Mouse (Mus musculus): ENCODE measurements at regions not wholly inside any gene's neighbourhood (a gene's known extent, or its start where the extent isn't known, plus 50 kb on each side); places are given as distances from the start of the nearest gene placed in this dataset.

DNA sequence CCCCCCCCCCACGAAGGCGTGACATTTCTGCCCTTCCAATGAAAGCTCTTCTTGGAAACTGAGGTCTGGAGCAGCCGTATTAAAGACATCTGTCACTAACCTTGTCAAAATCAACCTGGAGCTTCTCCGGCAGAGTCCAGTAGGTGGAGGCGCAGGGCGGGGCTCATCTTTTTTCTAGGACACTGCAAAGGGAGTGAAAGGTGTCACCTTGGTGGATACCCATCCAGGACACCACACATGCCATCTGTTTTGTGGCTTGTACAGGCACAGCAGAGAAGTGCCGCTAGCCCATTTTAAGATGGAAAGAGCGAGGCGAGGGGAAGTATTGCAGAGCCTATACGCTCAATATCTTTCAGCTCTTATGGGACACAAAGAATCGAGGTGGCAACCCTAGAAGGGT lies 184.5 kb upstream of the Zfp618 start:
- Histone ChIP-seq H3K27ac (ENCODE audit: low read depth, low read length) (peak overlapping the region; percentile 19; the same call in 1 of the 2 replicates), H3K4me1 (ENCODE audit: insufficient read depth, low read length) (0 out of 2 replicates have a peak, but pooled peaks cover 4% of the 10 kb centered on the region), H3K4me3 (ENCODE audit: low read depth, low read length) (peak overlapping the region; percentile 31), H3K27me3 (ENCODE audit: insufficient read depth, low read length) (no peaks in the 10 kb centered on the region), H3K36me3 (ENCODE audit: insufficient read depth, low read length) (no peaks in the 10 kb centered on the region), H3K9ac (replicated peaks; ENCODE audit: low read length, poor library complexity, severe bottlenecking) (peak overlapping the region; percentile 50), H3K4me2 (ENCODE audit: low read depth, low read length, poor library complexity, severe bottlenecking) (peak overlapping the region; percentile 61), H3K9me3 (ENCODE audit: low read length) (no peaks in the 10 kb centered on the region)
- no peak for DNase-seq (ENCODE audit: low spot score)
- whole genome bisulfite sequencing, result 45% methylated on average over 11 of the region's 11 CpGs
- ATAC-seq (ENCODE audit: low FRiP score), result peak; percentile 50
- TF ChIP-seq CTCF (IDR thresholded peaks at IDR 0.05), result no peak

DNA sequence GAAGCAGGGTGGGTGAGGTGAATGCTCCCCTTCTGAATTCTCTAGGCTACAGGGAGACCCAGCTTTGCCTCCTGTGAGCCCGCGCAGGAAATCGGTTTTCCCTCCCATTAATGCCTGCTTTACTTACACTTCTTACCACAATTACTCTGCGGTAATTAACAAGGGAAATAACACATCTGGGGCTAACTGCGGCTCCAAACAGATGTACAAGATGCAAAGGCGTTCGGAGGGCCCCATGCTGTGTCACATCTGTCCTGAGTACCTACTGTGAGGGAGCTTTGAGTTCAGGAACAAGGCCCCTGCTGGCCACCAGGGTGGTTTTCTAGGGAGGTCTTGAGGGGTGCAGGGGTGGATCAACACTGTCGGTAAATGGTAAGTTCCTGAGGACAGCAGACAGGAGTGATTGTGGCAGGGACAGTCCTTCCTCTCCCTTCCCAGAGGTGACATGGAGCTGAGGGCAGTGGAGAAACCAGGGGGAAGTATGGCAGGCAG lies 184.0 kb upstream of the Zfp618 start:
- no peak for DNase-seq (ENCODE audit: low spot score)
- peak overlapping the region; percentile 50; the same call in 1 of the 2 replicates for H3K9ac ChIP-seq (replicated peaks; ENCODE audit: low read length, poor library complexity, severe bottlenecking)
- peak overlapping the region; percentile 19; the same call in 1 of the 2 replicates for H3K27ac ChIP-seq (ENCODE audit: low read depth, low read length)
- H3K4me2 ChIP-seq (ENCODE audit: low read depth, low read length, poor library complexity, severe bottlenecking), result peak overlapping the region; percentile 61
- H3K4me1 ChIP-seq (ENCODE audit: insufficient read depth, low read length), result 0 out of 2 replicates have a peak, but pooled peaks cover 4% of the 10 kb centered on the region
- no peak for ATAC-seq (ENCODE audit: low FRiP score)
- peak overlapping the region; percentile 31; the same call in 1 of the 2 replicates for H3K4me3 ChIP-seq (ENCODE audit: low read depth, low read length)
- 0 out of 2 replicates have a peak, but pooled peaks have one; percentile 18 for TF ChIP-seq CTCF (IDR thresholded peaks at IDR 0.05)
- 33% methylated on average over 8 of the region's 8 CpGs for WGBS
- H3K36me3 ChIP-seq (ENCODE audit: insufficient read depth, low read length), result no peaks in the 10 kb centered on the region
- H3K27me3 ChIP-seq (ENCODE audit: insufficient read depth, low read length), result no peaks in the 10 kb centered on the region
- no peaks in the 10 kb centered on the region for H3K9me3 ChIP-seq (ENCODE audit: low read length)

GRCm38 (mm10) chr4:62785711-62786110 lies 179.7 kb upstream of the Zfp618 start:
- DNase-seq (ENCODE audit: low spot score), result no peak

GRCm38 (mm10) chr4:62789696-62790095 lies 175.7 kb upstream of the Zfp618 start:
- ATAC-seq (ENCODE audit: low FRiP score) (no peak), DNase-seq (ENCODE audit: low spot score) (no peak)
- Histone ChIP-seq H3K4me3 (ENCODE audit: low read depth, low read length) (no peak overlapping the region), H3K9me3 (ENCODE audit: low read length) (no peaks in the 10 kb centered on the region), H3K9ac (replicated peaks; ENCODE audit: low read length, poor library complexity, severe bottlenecking) (no peak overlapping the region), H3K36me3 (ENCODE audit: insufficient read depth, low read length) (no peaks in the 10 kb centered on the region), H3K27ac (ENCODE audit: low read depth, low read length) (no peak overlapping the region), H3K27me3 (ENCODE audit: insufficient read depth, low read length) (no peaks in the 10 kb centered on the region), H3K4me1 (ENCODE audit: insufficient read depth, low read length) (no peaks in the 10 kb centered on the region), H3K4me2 (ENCODE audit: low read depth, low read length, poor library complexity, severe bottlenecking) (no peak overlapping the region)
- WGBS, result 52% methylated on average over 4 of the region's 4 CpGs
- TF ChIP-seq CTCF (IDR thresholded peaks at IDR 0.05), result no peak

More at GRCm38 (mm10) chr4:62785711-62786110, 179.7 kb upstream of the Zfp618 start:
- Histone ChIP-seq H3K4me2 (ENCODE audit: low read depth, low read length, poor library complexity, severe bottlenecking) (no peak overlapping the region), H3K9me3 (ENCODE audit: low read length) (no peaks in the 10 kb centered on the region), H3K4me3 (ENCODE audit: low read depth, low read length) (no peak overlapping the region), H3K27me3 (ENCODE audit: insufficient read depth, low read length) (no peaks in the 10 kb centered on the region), H3K4me1 (ENCODE audit: insufficient read depth, low read length) (0 out of 2 replicates have a peak, but pooled peaks cover 4% of the 10 kb centered on the region), H3K27ac (ENCODE audit: low read depth, low read length) (no peak overlapping the region), H3K9ac (replicated peaks; ENCODE audit: low read length, poor library complexity, severe bottlenecking) (no peak overlapping the region), H3K36me3 (ENCODE audit: insufficient read depth, low read length) (no peaks in the 10 kb centered on the region)
- no peak for TF ChIP-seq CTCF (IDR thresholded peaks at IDR 0.05)
- 89% methylated on average over 7 of the region's 7 CpGs for WGBS
- ATAC-seq (ENCODE audit: low FRiP score), result no peak

DNA sequence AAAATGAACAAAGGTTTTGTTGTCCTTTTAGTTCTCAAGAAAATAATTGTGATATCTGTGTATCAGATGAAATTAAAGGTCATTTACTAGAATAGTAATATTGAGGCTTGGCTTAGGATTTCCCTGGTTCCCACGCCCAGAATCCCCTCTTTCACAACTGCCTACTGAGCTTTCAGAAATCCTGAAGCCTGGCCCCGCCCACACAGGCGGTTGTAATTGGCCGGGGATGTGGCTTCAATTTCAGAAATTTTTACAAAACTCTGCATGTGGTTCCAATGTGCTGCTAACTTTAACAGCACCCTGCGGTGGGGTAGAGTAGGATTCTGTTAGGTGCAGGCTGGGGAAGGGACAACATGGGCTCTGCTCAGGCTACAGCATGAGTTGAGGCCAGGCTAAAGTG lies 171.8 kb upstream of the Zfp618 start:
- no peak for DNase-seq (ENCODE audit: low spot score)
- no peaks in the 10 kb centered on the region for H3K9me3 ChIP-seq (ENCODE audit: low read length)
- no peak overlapping the region for H3K4me2 ChIP-seq (ENCODE audit: low read depth, low read length, poor library complexity, severe bottlenecking)
- H3K4me1 ChIP-seq (ENCODE audit: insufficient read depth, low read length), result no peaks in the 10 kb centered on the region
- no peaks in the 10 kb centered on the region for H3K27me3 ChIP-seq (ENCODE audit: insufficient read depth, low read length)
- no peak overlapping the region for H3K27ac ChIP-seq (ENCODE audit: low read depth, low read length)
- no peak for TF ChIP-seq CTCF (IDR thresholded peaks at IDR 0.05)
- no peaks in the 10 kb centered on the region for H3K36me3 ChIP-seq (ENCODE audit: insufficient read depth, low read length)
- no peak overlapping the region for H3K4me3 ChIP-seq (ENCODE audit: low read depth, low read length)
- ATAC-seq (ENCODE audit: low FRiP score), result no peak
- no peak overlapping the region for H3K9ac ChIP-seq (replicated peaks; ENCODE audit: low read length, poor library complexity, severe bottlenecking)
- WGBS, result 67% methylated on average over 5 of the region's 5 CpGs

DNA sequence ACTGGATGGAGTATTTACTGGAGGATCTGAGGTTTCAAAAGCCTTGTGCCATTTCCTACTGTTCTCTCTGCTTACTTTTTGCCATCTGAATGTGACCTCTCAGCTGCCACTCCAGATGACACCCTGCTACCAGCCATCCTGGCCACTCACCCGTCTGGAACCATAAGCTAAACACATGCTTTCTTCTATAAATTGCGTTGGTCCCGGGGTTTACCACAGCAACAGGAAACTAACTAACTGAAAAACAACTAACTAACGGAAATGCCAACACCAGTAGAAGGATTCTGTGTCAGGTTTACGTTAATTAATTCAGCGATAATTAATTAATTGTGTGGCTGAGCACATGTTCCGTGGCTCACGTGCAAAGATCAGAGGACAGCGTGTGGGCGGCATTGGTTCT lies 169.8 kb upstream of the Zfp618 start:
- no peaks in the 10 kb centered on the region for H3K36me3 ChIP-seq (ENCODE audit: insufficient read depth, low read length)
- no peak for DNase-seq (ENCODE audit: low spot score)
- WGBS, result 69% methylated on average over 10 of the region's 10 CpGs
- no peak overlapping the region for H3K4me3 ChIP-seq (ENCODE audit: low read depth, low read length)
- TF ChIP-seq CTCF (IDR thresholded peaks at IDR 0.05), result no peak
- H3K27ac ChIP-seq (ENCODE audit: low read depth, low read length), result no peak overlapping the region
- H3K9me3 ChIP-seq (ENCODE audit: low read length), result no peaks in the 10 kb centered on the region
- H3K4me2 ChIP-seq (ENCODE audit: low read depth, low read length, poor library complexity, severe bottlenecking), result no peak overlapping the region
- no peak for ATAC-seq (ENCODE audit: low FRiP score)
- no peaks in the 10 kb centered on the region for H3K27me3 ChIP-seq (ENCODE audit: insufficient read depth, low read length)
- no peaks in the 10 kb centered on the region for H3K4me1 ChIP-seq (ENCODE audit: insufficient read depth, low read length)
- H3K9ac ChIP-seq (replicated peaks; ENCODE audit: low read length, poor library complexity, severe bottlenecking), result no peak overlapping the region

All from midbrain, postnatal 0 days (tissue).